Mouse (Mus musculus) thymus, postnatal 4 days (tissue): ENCODE data around the gene Ctss.
"Not testable (repeated sequence)": the region's sequence is repeated elsewhere in the genome, so short reads cannot be mapped to it uniquely, and the experiment has no call there.

ENCODE experiments used
- DNase-seq: peaks from one replicate; pipeline ENCODE4 v3.0.0; 2021

Ctss gene

GRCm38 (mm10) chr3:95538936-95539335 lies 12.3 kb downstream of the Ctss start:
- no peak for DNase-seq

GRCm38 (mm10) chr3:95539837-95540236 lies 13.3 kb downstream of the Ctss start:
- DNase-seq = no peak

DNA sequence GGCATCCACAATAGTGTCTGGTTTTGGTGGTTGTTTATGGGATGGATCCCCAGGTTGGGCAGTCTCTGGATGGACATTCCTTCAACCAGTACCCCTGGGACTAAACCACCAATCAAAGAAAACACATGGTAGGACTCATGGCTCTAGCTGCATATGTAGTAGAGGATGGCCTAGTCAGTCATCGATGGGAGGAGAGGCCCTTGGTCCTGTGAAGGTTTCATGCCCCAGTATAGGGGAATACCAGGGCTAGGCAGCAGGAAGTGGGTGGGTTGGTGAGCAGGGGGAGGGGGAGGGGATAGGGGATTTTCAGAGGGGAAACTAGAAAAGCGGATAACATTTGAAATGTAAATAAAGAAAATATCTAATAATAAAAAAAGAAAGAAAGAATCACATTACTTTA lies 14.6 kb downstream of the Ctss start:
- DNase-seq = not testable (repeated sequence)

DNA sequence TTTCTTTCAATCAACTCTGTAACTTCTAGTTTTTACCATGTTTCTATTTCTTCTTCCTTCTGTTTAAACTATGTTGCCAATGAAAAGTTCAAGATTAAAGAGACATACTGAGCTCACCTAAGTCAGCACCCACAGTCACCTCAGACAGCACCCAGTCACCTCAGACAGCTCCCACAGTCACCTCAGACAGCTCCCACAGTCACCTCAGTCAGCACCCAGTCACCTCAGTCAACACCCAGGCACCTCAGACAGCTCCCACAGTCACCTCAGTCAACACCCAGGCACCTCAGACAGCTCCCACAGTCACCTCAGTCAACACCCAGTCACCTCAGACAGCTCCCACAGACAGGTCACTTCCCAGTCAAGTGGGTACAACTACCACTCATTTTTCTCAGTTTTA lies 15.6 kb downstream of the Ctss start:
- DNase-seq = no peak

GRCm38 (mm10) chr3:95542981-95543380 lies 16.4 kb downstream of the Ctss start:
- DNase-seq = no peak

GRCm38 (mm10) chr3:95550176-95550575 lies 23.6 kb downstream of the Ctss start:
- no peak for DNase-seq

DNA sequence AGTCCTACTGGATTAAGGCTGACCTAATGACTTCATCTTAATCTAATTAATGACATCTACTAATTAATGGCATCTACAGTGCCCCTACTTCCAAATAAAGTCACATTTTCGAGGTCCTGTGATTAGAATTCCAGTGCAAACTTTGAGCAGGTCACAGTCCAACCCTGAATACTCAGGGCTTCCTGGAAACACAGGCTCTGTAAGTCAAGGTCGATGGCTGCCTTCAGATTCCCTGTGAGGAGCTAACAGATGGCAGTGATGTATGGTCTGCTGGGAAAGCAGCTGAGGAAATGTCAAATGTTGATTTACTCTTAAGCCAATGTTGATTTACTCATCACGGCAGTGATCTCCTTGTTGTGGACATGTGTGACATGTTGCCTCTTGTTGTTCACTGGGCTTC lies 27.4 kb downstream of the Ctss start:
- no peak for DNase-seq

- DNase-seq = no peak
Measured at GRCm38 (mm10) chr3:95559437-95559836, 32.9 kb downstream of the Ctss start, which contains the start of gene Hormad1. Gene Hormad1 (plus strand): TSS chr3:95559677.

DNA sequence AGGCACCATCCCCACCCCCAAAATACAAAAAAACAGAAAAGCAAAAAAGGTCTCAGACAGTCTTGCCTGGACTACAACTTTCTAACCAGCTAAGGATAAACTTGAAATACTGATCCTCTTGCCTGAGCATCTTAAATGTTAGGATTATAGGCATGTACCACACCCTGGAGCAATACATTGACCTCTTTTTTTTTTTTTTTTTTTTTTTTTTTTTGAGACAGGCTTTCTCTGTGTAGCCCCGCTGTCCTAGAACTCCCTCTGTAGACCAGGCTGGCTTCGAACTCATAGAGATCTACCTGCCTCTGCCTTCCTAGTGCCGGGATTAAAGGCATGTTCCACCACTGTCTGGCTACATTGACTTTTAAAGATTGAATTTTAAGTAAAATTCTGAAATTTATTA lies 34.2 kb downstream of the Ctss start:
- DNase-seq = no peak

GRCm38 (mm10) chr3:95561826-95562225 lies 35.2 kb downstream of the Ctss start:
- DNase-seq = no peak

DNA sequence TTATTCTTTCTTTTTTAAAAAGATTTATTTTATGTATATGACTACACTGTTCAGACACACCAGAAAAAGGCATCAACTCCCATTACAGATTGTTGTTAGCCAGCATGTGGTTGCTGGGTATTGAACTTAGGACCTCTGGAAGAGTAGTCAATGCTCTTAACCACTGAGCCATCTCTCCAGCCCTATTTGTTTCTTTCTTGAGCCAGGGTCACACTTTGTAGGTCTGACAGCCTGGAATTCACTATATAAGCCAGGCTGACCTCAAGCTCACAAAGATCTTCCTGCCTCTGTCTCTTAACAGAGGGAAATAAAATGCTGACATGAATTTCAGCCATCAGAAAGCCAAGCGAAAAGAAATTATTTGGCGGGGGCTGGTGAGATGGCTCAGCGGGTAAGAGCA lies 43.0 kb downstream of the Ctss start:
- DNase-seq = no peak

DNA sequence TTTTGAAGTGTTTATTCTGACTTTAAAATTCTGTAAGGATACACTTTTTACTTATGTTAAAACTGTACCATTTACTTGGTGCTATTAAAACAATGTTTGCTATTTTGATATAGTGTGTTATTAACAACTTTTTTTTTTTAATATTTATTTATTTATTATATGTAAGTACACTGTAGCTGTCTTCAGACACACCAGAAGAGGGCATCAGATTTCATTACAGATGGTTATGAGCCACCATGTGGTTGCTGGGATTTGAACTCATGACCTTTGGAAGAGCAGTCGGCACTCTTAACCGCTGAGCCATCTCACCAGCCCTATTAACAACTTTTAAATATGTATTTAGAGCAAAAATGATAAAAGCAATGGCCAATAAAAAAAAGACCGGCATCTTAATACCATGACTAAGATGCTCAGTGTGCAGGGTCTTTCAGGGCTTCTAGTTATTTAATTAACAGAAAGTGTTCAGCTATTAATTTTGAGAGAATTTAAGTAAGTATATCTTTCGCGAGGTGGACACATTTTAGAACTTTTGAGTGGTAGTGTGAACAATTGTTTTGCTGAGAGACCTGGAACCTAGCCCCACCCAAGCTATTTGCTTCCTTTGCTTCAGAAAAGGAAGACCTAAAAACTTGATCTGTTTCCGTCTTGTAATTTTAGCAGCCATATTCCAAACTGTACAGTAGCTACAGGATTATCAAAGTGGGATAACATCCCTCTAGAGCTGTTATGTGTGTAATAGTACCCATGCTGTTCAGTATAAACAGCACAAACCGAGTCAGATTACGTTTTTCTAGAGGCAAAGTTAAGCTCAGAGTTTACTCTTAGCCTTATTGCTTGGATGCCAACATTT lies 61.4 kb downstream of the Ctss start:
- no peak for DNase-seq

DNA sequence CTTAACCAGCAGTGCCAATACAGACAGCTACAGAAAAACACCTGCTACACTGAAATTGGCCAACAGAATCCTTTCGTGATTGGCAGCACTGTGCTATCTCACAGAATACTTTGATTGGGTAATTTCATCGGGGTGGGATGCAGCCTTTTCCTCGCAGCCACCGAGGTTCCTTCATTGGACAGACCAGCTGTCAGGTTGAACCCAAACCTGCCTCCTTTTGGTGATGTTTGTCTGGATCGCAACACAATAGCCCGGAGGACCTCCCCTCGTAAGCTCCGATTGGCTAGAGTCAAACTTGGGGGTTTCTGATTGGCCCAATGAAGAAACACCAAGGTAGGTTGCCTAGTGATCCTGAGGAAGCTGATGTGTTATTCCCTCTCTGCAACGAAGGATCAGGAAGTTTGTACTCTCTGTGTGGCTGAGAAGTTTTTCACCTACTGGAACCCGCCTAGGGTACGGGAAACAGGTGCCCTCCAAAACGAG lies 62.1 kb downstream of the Ctss start, which contains the start of gene Golph3l:
TSS of gene Golph3l (plus strand) at position 331 of the 483 bp plus-strand sequence.
- DNase-seq = peak; percentile 86

DNA sequence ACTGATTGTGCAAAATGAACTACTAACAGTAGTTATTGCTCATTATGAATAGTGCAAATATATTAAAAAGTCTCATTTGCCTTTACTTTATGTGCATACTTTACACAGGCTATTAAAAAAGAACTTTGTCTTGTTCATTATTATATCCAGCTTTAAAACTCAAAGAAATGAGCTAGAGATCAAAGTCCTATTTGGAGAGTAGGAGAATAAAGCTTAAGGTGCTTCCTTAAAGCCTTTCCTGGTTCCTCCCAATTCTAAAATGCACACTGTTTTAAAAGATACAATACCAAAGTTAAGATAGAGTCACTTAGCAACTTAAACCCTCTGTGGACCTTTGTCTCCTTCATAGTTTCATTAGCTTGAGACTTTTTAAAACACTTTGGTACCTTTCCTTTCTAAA lies 72.1 kb downstream of the Ctss start:
- no peak for DNase-seq

- DNase-seq = no peak
Measured at GRCm38 (mm10) chr3:95601287-95601686, 74.7 kb downstream of the Ctss start.
